Mouse (Mus musculus) left cerebral cortex, adult 18-20 months (tissue): ENCODE data around the gene Rps7. TPM values are rescaled to one million over a fixed set of nuclear protein-coding genes. Genes with fewer than 3 reads are reported as not detected.
A peak's percentile ranks its signal among the peaks of the same experiment; 100 is the strongest.

ENCODE experiments used
- DNase-seq, 2 experiments: peaks; one replicate each; pipeline ENCODE4 v3.0.0; 2021 to 2022; ENCODE audit warnings: low spot score in 2 of 2, mixed read lengths in 1 of 2
- long read RNA-seq, 2 experiments: library from polyadenylated mRNA; stranded (forward); transcript quantifications; one replicate each; pipeline ENCODE4 v2.0.0; 2021
- total RNA-seq, 2 experiments: library from RNA; stranded (reverse); gene quantifications; 2 replicates each; pipeline ENCODE4 v1.2.3; 2021

Gene Rps7
- total RNA-seq, result 100 to 1,000 TPM; 302 to 311 TPM
- long read RNA-seq, experiment 1, transcript Rps7-201 (7 exons, 954 nt), result major isoform, 107 of 117 reads
- long read RNA-seq, experiment 1, partial matches to known transcripts, result 0 of 117 reads
- long read RNA-seq, experiment 1, other reads (novel, unspliced or antisense), result 4 of 117 reads
- long read RNA-seq, experiment 2, transcript Rps7-203 (6 exons, 820 nt), result minor isoform, 11 of 132 reads
- long read RNA-seq, experiment 2, transcript Rps7-201 (7 exons, 954 nt), result major isoform, 117 of 132 reads
- long read RNA-seq, experiment 2, partial matches to known transcripts, result 0 of 132 reads
- long read RNA-seq, experiment 2, other reads (novel, unspliced or antisense), result 1 of 132 reads

- DNase-seq, result peak; percentile 92 to 93
Measured at GRCm38 (mm10) chr12:28635535-28636476, at the start of gene Rps7. Gene Rps7 (minus strand): TSS chr12:28635953.

- no peak for DNase-seq
Measured at GRCm38 (mm10) chr12:28684674-28685073, 48.9 kb upstream of the Rps7 start.

- no peak for DNase-seq
Measured at GRCm38 (mm10) chr12:28675925-28676209, 40.1 kb upstream of the Rps7 start.

GRCm38 (mm10) chr12:28675121-28675924 lies 39.6 kb upstream of the Rps7 start, which contains the start of gene Adi1:
Gene Adi1 (plus strand): TSS chr12:28675231.
- peak; percentile 80 to 86 for DNase-seq

- DNase-seq, result no peak
Measured at GRCm38 (mm10) chr12:28674038-28674720, 38.4 kb upstream of the Rps7 start.

GRCm38 (mm10) chr12:28667287-28667686 lies 31.5 kb upstream of the Rps7 start:
- no peak for DNase-seq

- no peak for DNase-seq
Measured at GRCm38 (mm10) chr12:28666734-28667133, 31.0 kb upstream of the Rps7 start.

- DNase-seq, result no peak
Measured at GRCm38 (mm10) chr12:28662628-28663027, 26.9 kb upstream of the Rps7 start.

GRCm38 (mm10) chr12:28649141-28650110 lies 13.7 kb upstream of the Rps7 start, which contains the start of gene Rnaseh1:
Gene Rnaseh1 (plus strand): TSS chr12:28649602.
- DNase-seq, result peak; percentile 92 to 94

- DNase-seq, result no peak
Measured at GRCm38 (mm10) chr12:28638778-28639177, 3.0 kb upstream of the Rps7 start.

GRCm38 (mm10) chr12:28636543-28636942 lies 790 bp upstream of the Rps7 start:
- DNase-seq, result no peak

- DNase-seq, result no peak
Measured at GRCm38 (mm10) chr12:28635058-28635534, 657 bp downstream of the Rps7 start.

GRCm38 (mm10) chr12:28628436-28628835 lies 7.3 kb downstream of the Rps7 start:
- no peak for DNase-seq

- no peak for DNase-seq
Measured at GRCm38 (mm10) chr12:28627092-28627491, 8.7 kb downstream of the Rps7 start.

- no peak for DNase-seq
Measured at GRCm38 (mm10) chr12:28625407-28625806, 10.3 kb downstream of the Rps7 start.

- DNase-seq, result no peak
Measured at GRCm38 (mm10) chr12:28624251-28624650, 11.5 kb downstream of the Rps7 start.

GRCm38 (mm10) chr12:28623195-28623594 lies 12.6 kb downstream of the Rps7 start, which contains the start of gene Colec11:
Gene Colec11 (minus strand): TSS chr12:28623377.
- no peak for DNase-seq

GRCm38 (mm10) chr12:28622641-28623040 lies 13.1 kb downstream of the Rps7 start:
- no peak for DNase-seq

- peak; percentile 33 to 50 for DNase-seq
Measured at GRCm38 (mm10) chr12:28622167-28622532, 13.6 kb downstream of the Rps7 start.
